Mouse (Mus musculus) forebrain, embryonic 16.5 days (tissue): ENCODE measurements around the gene Rxrb. TPM values are rescaled to one million over a fixed set of nuclear protein-coding genes. Genes with fewer than 3 reads are reported as not detected.

Experiments
- ATAC-seq: fragments of 200-750 bp; cut with Nextera tagmentation; 2 replicates; pipeline ENCODE4 v1.8.0; 2017; ENCODE audit warnings: mild to moderate bottlenecking, moderate library complexity
- H3K27ac ChIP-seq: fragments of 300-500 bp; sonication (generic); 2 replicates; pipeline ENCODE4 v1.5.1; 2014; ENCODE audit warnings: low read length, control low read depth
- H3K27me3 ChIP-seq: fragments of 300-500 bp; sonication (generic); replicated peaks from 2 replicates; pipeline ENCODE4 v1.6.1; 2014; ENCODE audit warnings: low read length; ENCODE audit not compliant: control insufficient read depth, insufficient read depth
- H3K36me3 ChIP-seq: fragments of 300-500 bp; sonication (generic); 2 replicates; pipeline ENCODE4 v1.6.1; 2014; ENCODE audit not compliant: control insufficient read depth, insufficient read depth
- H3K4me1 ChIP-seq: fragments of 300-500 bp; sonication (generic); replicated peaks from 2 replicates; pipeline ENCODE4 v1.6.1; 2014; ENCODE audit warnings: low read length; ENCODE audit not compliant: control insufficient read depth, insufficient read depth
- H3K4me2 ChIP-seq: fragments of 300-500 bp; sonication (generic); 2 replicates; pipeline ENCODE4 v1.6.1; 2014; ENCODE audit warnings: mild to moderate bottlenecking, low read length, control low read depth
- H3K4me3 ChIP-seq: fragments of 300-500 bp; sonication (generic); replicated peaks from 2 replicates; pipeline ENCODE4 v1.5.1; 2014; ENCODE audit warnings: mild to moderate bottlenecking, low read length, control low read depth
- H3K9ac ChIP-seq: fragments of 300-500 bp; sonication (generic); replicated peaks from 2 replicates; pipeline ENCODE4 v1.6.1; 2014; ENCODE audit warnings: low read depth, low read length, control low read depth
- H3K9me3 ChIP-seq: fragments of 300-500 bp; sonication (generic); 2 replicates; pipeline ENCODE4 v1.6.1; 2016; ENCODE audit warnings: low read length; ENCODE audit not compliant: control insufficient read depth
- WGBS: fragments of 180-500 bp; shearing (Covaris S2); extraction: QIAGEN DNeasy Blood & Tissue Kit; methylation state at CpG from one replicate; pipeline ENCODE4 v1.1.7; 2014; 5-methylcytosine and 5-hydroxymethylcytosine counted together
- polyA plus RNA-seq: library from polyadenylated mRNA; unstranded; fragments of >200 nt; fragmentation: Nextera tagmentation; extraction: Ambion mirVana; gene quantifications from 2 replicates; pipeline ENCODE4 v1.2.1, GENCODE M21; 2015

The Rxrb gene
- polyA plus RNA-seq, 1 experiment from 2014 or later = 60.2 TPM

- Histone ChIP-seq H3K27ac (no peak overlapping the region), H3K4me1 (peaks cover 63% of the 10 kb centered on the region), H3K9ac (no peak overlapping the region), H3K36me3 (peaks cover 6% of the 10 kb centered on the region), H3K9me3 (no peaks in the 10 kb centered on the region), H3K4me2 (no peak overlapping the region), H3K27me3 (no peaks in the 10 kb centered on the region), H3K4me3 (no peak overlapping the region)
- WGBS = 86% methylated on average over 18 of the region's 18 CpGs
- ATAC-seq = no peak
Measured at GRCm38 (mm10) chr17:34029150-34029889, 2.3 kb upstream of the Rxrb start.

- Histone ChIP-seq H3K4me3 (peak overlapping the region; percentile 81), H3K36me3 (peaks cover 6% of the 10 kb centered on the region), H3K9me3 (no peaks in the 10 kb centered on the region), H3K27me3 (no peaks in the 10 kb centered on the region), H3K9ac (peak overlapping the region; percentile 86), H3K27ac (no peak overlapping the region), H3K4me1 (peaks cover 62% of the 10 kb centered on the region), H3K4me2 (peak overlapping the region; percentile 99)
- ATAC-seq = no peak
- 73% methylated on average over 21 of the region's 21 CpGs for WGBS
Measured at GRCm38 (mm10) chr17:34029890-34030595, 1.6 kb upstream of the Rxrb start.

- peaks cover 54% of the 10 kb centered on the region for H3K4me1 ChIP-seq
- WGBS = 6% methylated on average over 20 of the region's 20 CpGs
- no peaks in the 10 kb centered on the region for H3K27me3 ChIP-seq
- ATAC-seq = no peak
- H3K4me2 ChIP-seq = peak overlapping the region; percentile 99
- H3K9ac ChIP-seq = peak overlapping the region; percentile 86
- H3K27ac ChIP-seq = peak overlapping the region; percentile 95
- peak overlapping the region; percentile 81 for H3K4me3 ChIP-seq
- peaks cover 10% of the 10 kb centered on the region for H3K36me3 ChIP-seq
- no peaks in the 10 kb centered on the region for H3K9me3 ChIP-seq
Measured at GRCm38 (mm10) chr17:34030861-34031326, 718 bp upstream of the Rxrb start.

GRCm38 (mm10) chr17:34032174-34032632 is 591 bp downstream of the Rxrb start:
- under 1% methylated on average over 22 of the region's 48 CpGs for WGBS

GRCm38 (mm10) chr17:34032806-34033205 is 1.2 kb downstream of the Rxrb start:
- no peak for ATAC-seq

More at GRCm38 (mm10) chr17:34032174-34032632, 591 bp downstream of the Rxrb start:
- peak overlapping the region; percentile 81 for H3K4me3 ChIP-seq
- no peaks in the 10 kb centered on the region for H3K9me3 ChIP-seq
- H3K9ac ChIP-seq = peak overlapping the region; percentile 86
- H3K4me1 ChIP-seq = peaks cover 42% of the 10 kb centered on the region
- peak overlapping the region; percentile 95 for H3K27ac ChIP-seq
- peak overlapping the region; percentile 85 for H3K4me2 ChIP-seq
- peaks cover 19% of the 10 kb centered on the region for H3K36me3 ChIP-seq
- 0 out of 2 replicates have a peak, but pooled peaks have one; percentile 1 for ATAC-seq
- no peaks in the 10 kb centered on the region for H3K27me3 ChIP-seq

GRCm38 (mm10) chr17:34033441-34033840 is 1.8 kb downstream of the Rxrb start:
- no peak overlapping the region for H3K9ac ChIP-seq
- WGBS = 95% methylated on average over 9 of the region's 9 CpGs
- no peak for ATAC-seq
- H3K4me1 ChIP-seq = peaks cover 39% of the 10 kb centered on the region
- H3K4me3 ChIP-seq = no peak overlapping the region; the same call in 1 of the 2 replicates
- no peak overlapping the region for H3K4me2 ChIP-seq
- H3K36me3 ChIP-seq = peaks cover 25% of the 10 kb centered on the region
- no peaks in the 10 kb centered on the region for H3K27me3 ChIP-seq
- H3K9me3 ChIP-seq = no peaks in the 10 kb centered on the region
- no peak overlapping the region for H3K27ac ChIP-seq

More at GRCm38 (mm10) chr17:34032806-34033205, 1.2 kb downstream of the Rxrb start:
- no peaks in the 10 kb centered on the region for H3K9me3 ChIP-seq
- H3K4me2 ChIP-seq = peak overlapping the region; percentile 85
- H3K9ac ChIP-seq = peak overlapping the region; percentile 86
- H3K27me3 ChIP-seq = no peaks in the 10 kb centered on the region
- peaks cover 38% of the 10 kb centered on the region for H3K4me1 ChIP-seq
- H3K4me3 ChIP-seq = peak overlapping the region; percentile 81
- peaks cover 24% of the 10 kb centered on the region for H3K36me3 ChIP-seq
- H3K27ac ChIP-seq = no peak overlapping the region
- 56% methylated on average over 9 of the region's 9 CpGs for WGBS

GRCm38 (mm10) chr17:34034064-34034463 is 2.5 kb downstream of the Rxrb start:
- H3K9ac ChIP-seq = no peak overlapping the region
- H3K27ac ChIP-seq = no peak overlapping the region
- no peaks in the 10 kb centered on the region for H3K9me3 ChIP-seq
- no peaks in the 10 kb centered on the region for H3K27me3 ChIP-seq
- no peak overlapping the region for H3K4me3 ChIP-seq
- H3K4me1 ChIP-seq = peaks cover 40% of the 10 kb centered on the region
- 85% methylated on average over 9 of the region's 10 CpGs for WGBS
- no peak overlapping the region for H3K4me2 ChIP-seq
- peaks cover 22% of the 10 kb centered on the region for H3K36me3 ChIP-seq
- no peak for ATAC-seq

- H3K36me3 ChIP-seq = peaks cover 19% of the 10 kb centered on the region
- no peaks in the 10 kb centered on the region for H3K27me3 ChIP-seq
- ATAC-seq = no peak
- H3K27ac ChIP-seq = no peak overlapping the region
- no peak overlapping the region for H3K4me2 ChIP-seq
- H3K9me3 ChIP-seq = no peaks in the 10 kb centered on the region
- H3K4me1 ChIP-seq = peaks cover 36% of the 10 kb centered on the region
- H3K4me3 ChIP-seq = no peak overlapping the region
- no peak overlapping the region for H3K9ac ChIP-seq
- WGBS = 91% methylated on average over 9 of the region's 9 CpGs
Measured at GRCm38 (mm10) chr17:34035517-34035916, 3.9 kb downstream of the Rxrb start.

- ATAC-seq = no peak
- no peak overlapping the region for H3K27ac ChIP-seq
- peaks cover 32% of the 10 kb centered on the region for H3K4me1 ChIP-seq
- peaks cover 19% of the 10 kb centered on the region for H3K36me3 ChIP-seq
- no peaks in the 10 kb centered on the region for H3K27me3 ChIP-seq
- H3K9me3 ChIP-seq = no peaks in the 10 kb centered on the region
- no peak overlapping the region for H3K9ac ChIP-seq
- no peak overlapping the region for H3K4me2 ChIP-seq
- no peak overlapping the region for H3K4me3 ChIP-seq
- WGBS = 85% methylated on average over 10 of the region's 10 CpGs
Measured at GRCm38 (mm10) chr17:34036647-34037046, 5.0 kb downstream of the Rxrb start.
